Mouse (Mus musculus) liver, embryonic 15.5 days (tissue): ENCODE data around the gene Gpsm3. TPM values are rescaled to one million over a fixed set of nuclear protein-coding genes. Genes with fewer than 3 reads are reported as not detected.

Experiments used
- polyA plus RNA-seq: library from polyadenylated mRNA; unstranded; fragments of >200 nt; fragmentation: Nextera tagmentation; extraction: Ambion mirVana; gene quantifications from 2 replicates; pipeline ENCODE4 v1.2.1, GENCODE M21; 2015

The Gpsm3 gene
- polyA plus RNA-seq, 1 experiment from 2014 or later = 14.9 TPM

Other genes with a start within 250 kb of the Gpsm3 start
- gene Btnl2, start 235.0 kb upstream of the Gpsm3 start, polyA plus RNA-seq = 0.03 TPM in 1 of 2 replicates, not detected in the other
- gene Btnl1, start 212.7 kb upstream of the Gpsm3 start, polyA plus RNA-seq = 0.05 TPM in 1 of 2 replicates, not detected in the other
- gene BC051142, start 191.0 kb upstream of the Gpsm3 start, polyA plus RNA-seq = not detected in 2 replicates
- gene Btnl4, start 112.5 kb upstream of the Gpsm3 start, polyA plus RNA-seq = not detected in 2 replicates
- gene Btnl6, start 72.5 kb upstream of the Gpsm3 start, polyA plus RNA-seq = not detected in 2 replicates
- gene Notch4, start 25.5 kb upstream of the Gpsm3 start, polyA plus RNA-seq = 0.64 and 0.75 TPM in 2 replicates
- gene Pbx2, start 1.5 kb downstream of the Gpsm3 start, polyA plus RNA-seq = 2.4 and 2.8 TPM in 2 replicates
- gene Ager, start 8.1 kb downstream of the Gpsm3 start, polyA plus RNA-seq = 0.70 and 0.88 TPM in 2 replicates
- 88.4 and 106 TPM in 2 replicates for gene Rnf5, start 13.9 kb downstream of the Gpsm3 start, polyA plus RNA-seq
- gene Agpat1, start 14.5 kb downstream of the Gpsm3 start, polyA plus RNA-seq = 21.1 and 23.6 TPM in 2 replicates
- 0.20 and 0.33 TPM in 2 replicates for gene Egfl8, start 26.2 kb downstream of the Gpsm3 start, polyA plus RNA-seq
- 10.7 and 10.8 TPM in 2 replicates for gene Ppt2, start 38.7 kb downstream of the Gpsm3 start, polyA plus RNA-seq
- gene Prrt1, start 39.7 kb downstream of the Gpsm3 start, polyA plus RNA-seq = not detected in 2 replicates
- 4.0 and 5.0 TPM in 2 replicates for gene Fkbpl, start 55.0 kb downstream of the Gpsm3 start, polyA plus RNA-seq
- 19.9 and 21.2 TPM in 2 replicates for gene Atf6b, start 57.3 kb downstream of the Gpsm3 start, polyA plus RNA-seq
- gene Tnxb, start 80.7 kb downstream of the Gpsm3 start, polyA plus RNA-seq = 0.17 and 0.20 TPM in 2 replicates
- 9.8 and 17.1 TPM in 2 replicates for gene C4b, start 154.1 kb downstream of the Gpsm3 start, polyA plus RNA-seq
- gene Cyp21a1, start 214.8 kb downstream of the Gpsm3 start, polyA plus RNA-seq = 0.24 and 0.50 TPM in 2 replicates
- 12.0 and 14.1 TPM in 2 replicates for gene Stk19, start 247.1 kb downstream of the Gpsm3 start, polyA plus RNA-seq
- 29.8 and 31.2 TPM in 2 replicates for gene Dxo, start 247.2 kb downstream of the Gpsm3 start, polyA plus RNA-seq